8 mouse cellular contexts compared by ENCODE assay signal in the genomic region with DNA sequence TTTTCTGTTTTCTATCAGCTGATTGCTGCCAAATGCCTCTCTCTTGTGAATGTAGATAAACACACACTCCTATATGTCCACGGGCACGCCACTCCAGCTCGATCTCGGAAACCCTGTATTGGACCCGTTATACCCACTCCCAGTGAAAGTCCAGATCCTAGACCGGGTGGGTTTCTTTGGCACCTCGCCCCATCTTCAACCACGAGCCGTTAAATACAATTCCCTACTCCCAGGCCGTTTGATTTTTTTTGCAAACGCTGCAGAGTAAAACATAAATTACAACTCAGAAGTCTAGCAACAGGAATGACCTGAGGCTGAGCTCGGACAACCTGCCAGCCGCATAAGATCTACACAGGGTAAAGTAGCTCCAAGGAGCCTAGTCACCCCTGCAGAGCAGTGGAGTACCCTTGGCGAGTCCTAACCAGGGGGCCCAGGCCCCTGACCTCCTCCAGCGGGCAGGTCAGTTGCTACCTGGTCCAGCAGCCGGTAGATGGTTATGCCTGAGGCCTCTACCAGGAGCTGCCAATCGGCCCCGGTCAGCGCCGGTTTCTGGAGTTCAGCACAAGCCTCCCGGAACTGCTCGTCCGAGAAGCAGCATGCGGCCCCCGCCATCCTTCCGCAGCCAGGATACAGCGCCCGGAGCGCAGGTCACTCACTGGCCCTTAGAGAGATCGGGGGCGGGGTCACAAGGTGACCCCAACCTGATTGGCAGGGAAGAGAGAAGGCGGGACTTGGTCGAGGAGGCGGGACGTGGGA. TPM values are rescaled to one million over a fixed set of nuclear protein-coding genes. Genes with fewer than 3 reads are reported as not detected.
A peak's percentile ranks its signal among the peaks of the same experiment; 100 is the strongest.
DNase-seq lines count a peak whose midpoint lies in the region; ATAC-seq and TF ChIP-seq lines count a peak whose summit lies in the region.

A gene (minus strand): TSS at position 664 of the 756 bp plus-strand sequence.

- peak; percentile 12 for DNase-seq in left cerebral cortex, adult 11 months (ENCODE audit: low spot score)
- DNase-seq in left cerebral cortex, adult 8-10 months (ENCODE audit: low spot score in 2 of 2) = no peak
- peak; percentile 96 for DNase-seq in embryo, embryonic 10.5 days (ENCODE audit: low spot score)
- peak; percentile 63 to 68 for DNase-seq in gastrocnemius, postnatal 36 days
- DNase-seq in intestine, embryonic 14.5 days (ENCODE audit: low spot score) = peak; percentile 86
- peak; percentile 77 for DNase-seq in midbrain, embryonic 14.5 days
- peak; percentile 54 to 73 for DNase-seq in spleen, adult 2 months (ENCODE audit: low read depth in 1 of 2, low spot score in 2 of 2)

- H3K9me3 ChIP-seq in intestine, embryonic 14.5 days (ENCODE audit: control insufficient read depth, low read length) = no peaks in the 10 kb centered on the region
- H3K9me3 ChIP-seq in limb, embryonic 13.5 days = no peaks in the 10 kb centered on the region
- H3K9me3 ChIP-seq in midbrain, embryonic 14.5 days (ENCODE audit: control insufficient read depth, low read length) = no peaks in the 10 kb centered on the region

- H3K4me3 ChIP-seq in intestine, embryonic 14.5 days (ENCODE audit: low read depth, low read length) = peak within 1 kb of the TSS; percentile 36
- peak within 1 kb of the TSS; percentile 55 for H3K4me3 ChIP-seq in limb, embryonic 13.5 days
- peak within 1 kb of the TSS; percentile 43 for H3K4me3 ChIP-seq in midbrain, embryonic 14.5 days (replicated peaks; ENCODE audit: low read depth, low read length)
- peak within 1 kb of the TSS; percentile 61 for H3K4me3 ChIP-seq in spleen, adult 2 months (ENCODE audit: extremely low read depth, insufficient read depth, insufficient read length)

- intact Hi-C loops in gastrocnemius, postnatal 36 days (cut with DNase I) = no loop called here

- peak; percentile 97 for ATAC-seq in intestine, embryonic 14.5 days (replicated peaks; ENCODE audit: low FRiP score, low TSS enrichment, low read depth)
- ATAC-seq in limb, embryonic 13.5 days (ENCODE audit: low FRiP score, low read depth) = peak; percentile 89
- peak; percentile 80; the same call in 1 of the 2 replicates for ATAC-seq in midbrain, embryonic 14.5 days (ENCODE audit: low FRiP score, low TSS enrichment)

- 8% methylated on average over 35 of the region's 35 CpGs for WGBS in intestine, embryonic 14.5 days
- 11% methylated on average over 35 of the region's 35 CpGs for WGBS in limb, embryonic 13.5 days
- 16% methylated on average over 35 of the region's 35 CpGs for WGBS in midbrain, embryonic 14.5 days
- WGBS in spleen, adult 2 months = 9% methylated on average over 35 of the region's 35 CpGs

- no peak within 1 kb of the TSS for H3K27ac ChIP-seq in intestine, embryonic 14.5 days (ENCODE audit: low read depth)
- no peak within 1 kb of the TSS for H3K27ac ChIP-seq in limb, embryonic 13.5 days
- no peak within 1 kb of the TSS for H3K27ac ChIP-seq in midbrain, embryonic 14.5 days (replicated peaks; ENCODE audit: low read depth, low read length)
- H3K27ac ChIP-seq in spleen, adult 2 months (ENCODE audit: insufficient read depth, low read length) = no peak within 1 kb of the TSS

- H3K27me3 ChIP-seq in intestine, embryonic 14.5 days (replicated peaks; ENCODE audit: control insufficient read depth, insufficient read depth, low read length) = no peaks in the 10 kb centered on the region
- H3K27me3 ChIP-seq in limb, embryonic 13.5 days = no peaks in the 10 kb centered on the region
- H3K27me3 ChIP-seq in midbrain, embryonic 14.5 days (ENCODE audit: control insufficient read depth, insufficient read depth, low read length) = no peaks in the 10 kb centered on the region
- H3K27me3 ChIP-seq in spleen, adult 2 months (ENCODE audit: control insufficient read depth, insufficient read depth, low read length) = no peaks in the 10 kb centered on the region

- TF ChIP-seq POLR2A in spleen, adult 2 months (IDR thresholded peaks at IDR 0.05; ENCODE audit: low read depth, low read length) = no peak

- H3K4me1 ChIP-seq in intestine, embryonic 14.5 days (replicated peaks; ENCODE audit: control insufficient read depth, insufficient read depth, low read length) = 0 out of 2 replicates have a peak, but pooled peaks cover 5% of the 10 kb centered on the region
- peaks cover 7% of the 10 kb centered on the region; the same call in 1 of the 2 replicates for H3K4me1 ChIP-seq in limb, embryonic 13.5 days
- H3K4me1 ChIP-seq in midbrain, embryonic 14.5 days (ENCODE audit: control insufficient read depth, insufficient read depth, low read length) = 0 out of 2 replicates have a peak, but pooled peaks cover 5% of the 10 kb centered on the region
- no peaks in the 10 kb centered on the region for H3K4me1 ChIP-seq in spleen, adult 2 months (ENCODE audit: control insufficient read depth, insufficient read depth, insufficient read length)

- H3K9ac ChIP-seq in intestine, embryonic 14.5 days (ENCODE audit: low read length) = peak within 1 kb of the TSS; percentile 47
- peak within 1 kb of the TSS; percentile 65 for H3K9ac ChIP-seq in limb, embryonic 13.5 days
- peak within 1 kb of the TSS; percentile 50; the same call in 1 of the 2 replicates for H3K9ac ChIP-seq in midbrain, embryonic 14.5 days (replicated peaks; ENCODE audit: low read length)

- peak within 1 kb of the TSS; percentile 73 for H3K4me2 ChIP-seq in intestine, embryonic 14.5 days (ENCODE audit: low read length)
- peak within 1 kb of the TSS; percentile 79 for H3K4me2 ChIP-seq in limb, embryonic 13.5 days (replicated peaks)
- peak within 1 kb of the TSS; percentile 67 for H3K4me2 ChIP-seq in midbrain, embryonic 14.5 days (ENCODE audit: low read length)

- H3K36me3 ChIP-seq in intestine, embryonic 14.5 days (ENCODE audit: control insufficient read depth, insufficient read depth, low read length) = no peaks in the 10 kb centered on the region
- no peaks in the 10 kb centered on the region for H3K36me3 ChIP-seq in limb, embryonic 13.5 days
- no peaks in the 10 kb centered on the region for H3K36me3 ChIP-seq in midbrain, embryonic 14.5 days (ENCODE audit: control insufficient read depth, insufficient read depth, low read length)
- no peaks in the 10 kb centered on the region for H3K36me3 ChIP-seq in spleen, adult 2 months (ENCODE audit: control insufficient read depth, insufficient read depth, low read length)

- TF ChIP-seq CTCF in spleen, adult 2 months (IDR thresholded peaks at IDR 0.05; ENCODE audit: extremely low read depth, insufficient read depth, insufficient read length, insufficient replicate concordance) = no peak

RNA-seq across cellular contexts. Expression of the gene that starts here (rescaled TPM):
- 1 to 10 TPM; 1.1 to 2.2 (median 1.5) TPM for total RNA-seq in left cerebral cortex, adult 8-10 months (2022)
- total RNA-seq in gastrocnemius, postnatal 36 days (2021) = 1 to 10 TPM; 3.0 TPM
- polyA plus RNA-seq in intestine, embryonic 14.5 days (2014; fragmentation: Nextera tagmentation; extraction: Ambion mirVana) = 9.7 and 10.4 TPM in 2 replicates
- polyA plus RNA-seq in limb, embryonic 13.5 days (2015; fragmentation: Nextera tagmentation; extraction: Ambion mirVana) = 6.9 and 8.2 TPM in 2 replicates
- polyA plus RNA-seq in midbrain, embryonic 14.5 days (2014; fragmentation: Nextera tagmentation; extraction: Ambion mirVana) = 0.61 and 1.3 TPM in 2 replicates
- polyA plus RNA-seq in spleen, adult 2 months (2012; rRNA removed) = 2.2 TPM in 2 replicates

Comparison
In these comparisons a context has a peak if more than half of its experiments do, and no peak if none do; other contexts are left out.
1. DNase-seq: peak in left cerebral cortex, adult 11 months (single experiment), embryo, embryonic 10.5 days (single experiment), gastrocnemius, postnatal 36 days (2 of 2), intestine, embryonic 14.5 days (single experiment), midbrain, embryonic 14.5 days (single experiment) and spleen, adult 2 months (2 of 2); none in left cerebral cortex, adult 8-10 months (0 of 2).
2. Peak in every context shown above with its lines, with median percentiles within 50 percentile points of each other: ATAC-seq, H3K4me2 ChIP-seq, H3K4me3 ChIP-seq and H3K9ac ChIP-seq.